Mouse (Mus musculus): ENCODE results near the gene Hoxb3. TPM values are rescaled to one million over a fixed set of nuclear protein-coding genes. Genes with fewer than 3 reads are reported as not detected.

Hoxb3 gene
- polyA plus RNA-seq, 1 experiment: not detected

DNA sequence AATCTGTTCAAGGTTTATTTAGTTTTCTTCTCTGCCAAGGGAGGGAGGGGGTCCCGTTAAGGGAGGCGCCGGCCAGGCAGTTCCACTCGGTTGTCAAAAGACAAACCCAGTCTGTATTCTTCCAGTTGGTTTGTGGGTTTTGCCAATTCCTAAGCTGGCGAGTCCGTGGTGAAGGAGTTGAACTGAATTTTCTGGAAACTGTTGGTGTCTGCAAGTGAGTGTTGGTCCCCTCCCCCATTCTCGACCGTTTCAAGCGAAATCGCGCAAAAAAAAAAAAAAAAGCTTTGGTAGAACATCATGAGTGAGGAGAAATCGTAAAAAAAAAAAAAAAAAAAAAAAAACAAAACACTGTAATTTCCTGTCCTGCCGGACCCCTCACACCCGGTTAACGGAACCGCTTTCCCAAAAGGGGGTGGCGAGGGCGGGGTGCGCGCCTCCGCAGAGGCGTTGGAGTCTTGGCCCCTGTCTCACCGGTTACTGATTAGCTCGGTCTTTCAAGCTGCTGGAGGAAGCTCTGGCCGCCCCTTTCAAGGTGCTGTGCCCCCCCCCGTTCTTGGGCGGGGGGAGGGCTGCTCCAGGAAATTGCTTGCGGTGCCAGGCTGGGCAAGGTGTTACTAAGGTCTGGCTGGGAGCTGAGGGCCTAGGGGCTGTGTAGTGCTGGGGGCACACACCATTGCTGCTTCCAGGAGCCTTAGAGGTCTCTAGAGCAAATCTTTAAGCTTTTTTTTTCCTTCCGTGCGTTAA, 27.9 kb upstream of the Hoxb3 start:
- no peak overlapping the region for H3K27ac ChIP-seq (ENCODE audit: insufficient read depth, low read length)
- H3K4me1 ChIP-seq (ENCODE audit: control insufficient read depth, insufficient read depth, low read length): no peaks in the 10 kb centered on the region
- TF ChIP-seq CTCF (IDR thresholded peaks at IDR 0.05; ENCODE audit: extremely low read depth, insufficient read depth, low read length) (no peak), POLR2A (IDR thresholded peaks at IDR 0.05; ENCODE audit: extremely low read depth, insufficient read depth, low read length) (no peak)
- no peak overlapping the region for H3K4me3 ChIP-seq (ENCODE audit: insufficient read depth, low read length)

DNA sequence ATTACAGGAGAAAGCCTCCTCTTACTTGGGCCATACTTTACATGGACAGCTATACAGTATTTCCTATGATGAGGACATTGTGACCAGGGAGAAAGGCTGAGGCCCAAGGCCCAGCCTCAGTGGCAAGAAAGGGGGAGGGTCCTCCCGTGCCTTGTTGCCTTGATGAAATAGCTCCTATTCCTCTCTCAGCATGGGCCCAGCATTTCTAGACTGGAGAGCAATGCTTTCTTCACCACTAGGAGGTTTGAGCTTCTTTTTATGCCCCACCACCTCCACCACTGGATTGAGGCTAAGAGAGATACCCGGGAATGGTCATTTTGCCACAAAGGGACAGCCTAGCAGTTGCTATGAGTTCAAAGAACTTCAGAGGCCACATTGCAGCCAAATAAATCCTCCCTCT, 26.1 kb upstream of the Hoxb3 start:
- TF ChIP-seq POLR2A (IDR thresholded peaks at IDR 0.05; ENCODE audit: extremely low read depth, insufficient read depth, low read length): no peak
- TF ChIP-seq CTCF (IDR thresholded peaks at IDR 0.05; ENCODE audit: extremely low read depth, insufficient read depth, low read length): no peak
- Histone ChIP-seq H3K4me1 (ENCODE audit: control insufficient read depth, insufficient read depth, low read length) (no peaks in the 10 kb centered on the region), H3K27ac (ENCODE audit: insufficient read depth, low read length) (no peak overlapping the region), H3K4me3 (ENCODE audit: insufficient read depth, low read length) (no peak overlapping the region)

DNA sequence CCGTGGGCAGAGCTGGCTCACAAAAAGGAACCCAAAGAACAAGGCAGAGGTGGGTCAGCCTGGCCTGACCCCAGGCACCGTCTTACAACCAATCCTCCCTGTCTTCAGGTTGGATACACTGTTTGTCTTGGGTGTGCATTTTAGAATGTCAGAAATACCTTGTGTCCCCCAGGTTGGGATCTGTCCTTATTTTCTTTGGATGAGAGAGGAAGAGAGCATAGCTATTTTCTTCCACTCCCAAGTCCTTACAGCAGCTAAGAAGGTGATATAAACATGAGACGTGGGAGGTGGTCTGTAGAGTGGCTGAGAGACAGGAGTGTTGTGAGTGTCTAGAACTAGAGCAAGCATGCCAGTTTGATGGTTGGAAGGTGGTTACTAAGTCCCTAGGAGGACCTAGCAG, 25.7 kb upstream of the Hoxb3 start:
- H3K4me3 ChIP-seq (ENCODE audit: insufficient read depth, low read length): no peak overlapping the region
- no peak overlapping the region for H3K27ac ChIP-seq (ENCODE audit: insufficient read depth, low read length)
- no peak for TF ChIP-seq CTCF (IDR thresholded peaks at IDR 0.05; ENCODE audit: extremely low read depth, insufficient read depth, low read length)
- no peak for TF ChIP-seq POLR2A (IDR thresholded peaks at IDR 0.05; ENCODE audit: extremely low read depth, insufficient read depth, low read length)
- no peaks in the 10 kb centered on the region for H3K4me1 ChIP-seq (ENCODE audit: control insufficient read depth, insufficient read depth, low read length)

DNA sequence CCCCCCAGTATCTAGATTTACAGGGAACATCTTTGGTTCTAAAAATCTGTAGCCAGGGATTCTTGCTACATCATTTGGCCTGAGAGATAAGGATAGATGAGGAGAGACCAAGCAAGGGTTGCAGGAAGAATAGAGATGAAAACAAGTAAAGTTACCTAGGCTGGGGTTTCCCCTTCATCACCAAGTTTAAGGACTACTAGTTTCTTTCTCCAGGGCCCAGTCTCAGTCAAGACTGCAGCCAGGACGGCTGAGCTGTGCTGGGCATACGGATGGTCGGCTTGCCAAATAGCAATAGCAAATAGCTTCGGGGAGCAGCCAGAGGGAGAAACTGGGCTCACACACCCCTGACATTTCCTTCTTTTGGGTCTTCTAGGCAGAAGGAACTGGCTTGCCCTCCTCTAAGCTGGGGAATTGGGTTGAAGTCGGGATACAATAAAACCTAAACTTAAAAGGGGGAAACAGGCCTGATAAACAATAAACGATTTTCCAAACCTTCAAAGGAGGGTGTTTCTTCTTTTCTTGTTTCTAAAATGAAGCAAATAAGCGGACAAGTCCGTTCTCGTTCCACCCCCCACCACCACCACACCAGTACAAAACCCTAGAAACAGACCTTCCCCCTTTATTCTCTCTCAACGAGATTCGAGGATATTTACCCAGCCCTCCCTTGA, 25.0 kb upstream of the Hoxb3 start:
- H3K4me1 ChIP-seq (ENCODE audit: control insufficient read depth, insufficient read depth, low read length): no peaks in the 10 kb centered on the region
- no peak overlapping the region for H3K4me3 ChIP-seq (ENCODE audit: insufficient read depth, low read length)
- H3K27ac ChIP-seq (ENCODE audit: insufficient read depth, low read length): no peak overlapping the region
- TF ChIP-seq CTCF (IDR thresholded peaks at IDR 0.05; ENCODE audit: extremely low read depth, insufficient read depth, low read length) (no peak), POLR2A (IDR thresholded peaks at IDR 0.05; ENCODE audit: extremely low read depth, insufficient read depth, low read length) (no peak)

DNA sequence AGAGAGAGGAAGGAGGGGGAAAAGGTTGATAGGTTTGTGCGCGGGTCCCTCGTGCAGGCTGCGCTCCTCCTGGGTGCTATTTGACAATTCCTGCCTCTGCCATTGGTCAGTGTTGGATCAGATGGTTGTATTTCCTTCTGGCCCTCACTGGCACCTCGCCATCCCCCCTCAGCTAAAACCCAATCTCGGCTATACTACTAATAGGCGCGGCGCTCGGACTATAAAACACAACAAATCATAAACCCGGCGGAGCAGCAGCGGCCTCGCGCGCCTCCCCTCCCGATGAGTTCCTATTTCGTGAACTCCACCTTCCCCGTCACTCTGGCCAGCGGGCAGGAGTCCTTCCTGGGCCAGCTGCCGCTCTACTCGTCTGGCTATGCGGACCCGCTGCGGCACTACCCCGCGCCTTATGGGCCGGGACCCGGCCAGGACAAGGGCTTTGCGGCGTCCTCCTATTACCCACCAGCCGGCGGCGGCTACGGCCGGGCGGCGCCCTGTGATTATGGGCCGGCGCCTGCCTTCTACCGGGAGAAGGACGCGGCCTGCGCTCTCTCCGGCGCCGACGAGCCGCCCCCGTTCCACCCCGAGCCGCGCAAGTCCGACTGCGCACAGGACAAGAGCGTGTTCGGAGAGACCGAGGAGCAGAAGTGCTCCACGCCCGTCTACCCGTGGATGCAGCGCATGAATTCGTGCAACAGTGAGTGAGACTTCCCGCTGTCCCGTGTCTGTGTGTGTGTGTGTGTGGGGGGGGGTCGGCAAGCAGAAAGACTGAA, 24.0 kb upstream of the Hoxb3 start:
- H3K27ac ChIP-seq (ENCODE audit: insufficient read depth, low read length): no peak overlapping the region

DNA sequence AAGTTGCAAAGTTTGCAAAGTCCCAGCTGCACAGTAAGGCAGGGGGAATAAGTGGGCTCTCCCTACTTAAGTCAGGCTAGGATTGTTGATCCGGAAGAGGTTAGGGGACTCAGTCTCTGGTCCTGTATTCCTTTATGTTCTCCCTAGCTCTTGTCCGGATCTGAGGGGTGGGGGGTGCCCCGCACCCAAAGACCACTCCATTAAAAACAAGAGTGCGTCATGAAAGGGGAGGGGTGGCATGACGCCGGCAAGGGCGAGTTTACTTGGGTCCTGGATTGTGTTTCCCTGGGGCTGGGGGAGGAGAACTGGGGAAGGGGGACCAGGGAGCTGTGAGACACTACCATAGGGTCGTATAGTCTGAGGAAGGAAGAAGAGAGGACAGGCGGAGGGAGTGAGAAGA, 23.3 kb upstream of the Hoxb3 start:
- Histone ChIP-seq H3K4me3 (ENCODE audit: insufficient read depth, low read length) (no peak overlapping the region), H3K4me1 (ENCODE audit: control insufficient read depth, insufficient read depth, low read length) (no peaks in the 10 kb centered on the region), H3K27ac (ENCODE audit: insufficient read depth, low read length) (no peak overlapping the region)
- TF ChIP-seq CTCF (IDR thresholded peaks at IDR 0.05; ENCODE audit: extremely low read depth, insufficient read depth, low read length) (no peak), POLR2A (IDR thresholded peaks at IDR 0.05; ENCODE audit: extremely low read depth, insufficient read depth, low read length) (no peak)

More for the DNA sequence above, 24.0 kb upstream of the Hoxb3 start:
- TF ChIP-seq POLR2A (IDR thresholded peaks at IDR 0.05; ENCODE audit: extremely low read depth, insufficient read depth, low read length) (no peak), CTCF (IDR thresholded peaks at IDR 0.05; ENCODE audit: extremely low read depth, insufficient read depth, low read length) (no peak)
- Histone ChIP-seq H3K4me3 (ENCODE audit: insufficient read depth, low read length) (no peak overlapping the region), H3K4me1 (ENCODE audit: control insufficient read depth, insufficient read depth, low read length) (no peaks in the 10 kb centered on the region)

DNA sequence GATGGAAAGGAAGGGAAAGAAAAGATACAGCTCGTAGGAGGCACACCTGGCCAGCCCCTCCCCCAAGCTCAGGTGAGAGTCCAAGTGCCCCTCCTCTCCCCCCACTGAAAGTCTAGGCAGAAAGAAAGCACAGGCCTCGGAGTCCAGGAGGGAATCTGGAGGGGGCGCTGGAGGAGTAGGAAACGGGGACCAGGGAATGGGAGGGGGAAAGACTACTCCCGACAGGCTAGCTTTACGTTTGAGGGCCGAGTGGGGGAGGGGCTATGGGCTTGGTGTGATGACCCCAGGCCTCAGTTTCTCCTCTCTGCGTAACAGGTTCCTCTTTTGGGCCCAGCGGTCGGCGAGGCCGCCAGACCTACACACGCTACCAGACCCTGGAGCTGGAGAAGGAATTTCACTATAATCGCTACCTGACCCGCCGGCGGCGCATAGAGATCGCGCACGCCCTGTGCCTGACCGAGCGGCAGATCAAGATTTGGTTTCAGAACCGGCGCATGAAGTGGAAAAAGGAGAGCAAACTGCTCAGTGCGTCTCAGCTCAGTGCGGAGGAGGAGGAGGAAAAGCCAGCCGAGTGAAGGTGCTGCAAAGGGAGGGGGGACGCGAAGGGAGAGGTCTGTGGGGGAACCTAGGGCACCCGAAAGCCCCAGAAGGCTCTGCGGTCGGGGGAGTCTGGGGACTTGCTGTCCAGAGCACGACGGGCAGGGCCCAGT, 22.6 kb upstream of the Hoxb3 start:
- no peak overlapping the region for H3K27ac ChIP-seq (ENCODE audit: insufficient read depth, low read length)
- H3K4me1 ChIP-seq (ENCODE audit: control insufficient read depth, insufficient read depth, low read length): no peaks in the 10 kb centered on the region
- H3K4me3 ChIP-seq (ENCODE audit: insufficient read depth, low read length): no peak overlapping the region
- TF ChIP-seq POLR2A (IDR thresholded peaks at IDR 0.05; ENCODE audit: extremely low read depth, insufficient read depth, low read length) (no peak), CTCF (IDR thresholded peaks at IDR 0.05; ENCODE audit: extremely low read depth, insufficient read depth, low read length) (no peak)

DNA sequence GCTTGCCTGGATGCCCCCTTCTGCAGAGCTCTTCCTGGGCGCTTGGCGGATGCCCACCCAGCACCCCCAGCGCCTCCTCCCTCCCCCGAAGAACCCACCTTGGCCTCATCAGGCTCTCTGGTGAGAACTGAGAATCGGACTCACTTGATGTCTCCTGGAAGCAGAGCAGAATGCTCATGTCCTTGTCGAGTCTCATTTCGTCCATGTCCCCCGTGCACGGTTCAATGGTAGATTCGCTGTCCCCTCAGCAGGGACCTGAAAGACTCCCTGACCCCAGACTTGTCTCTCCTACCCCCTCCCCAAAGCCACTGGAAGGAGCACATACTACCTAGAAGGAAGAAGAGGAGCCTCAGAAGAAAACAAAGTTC, 22.1 kb upstream of the Hoxb3 start:
- no peak overlapping the region for H3K4me3 ChIP-seq (ENCODE audit: insufficient read depth, low read length)
- H3K27ac ChIP-seq (ENCODE audit: insufficient read depth, low read length): no peak overlapping the region
- H3K4me1 ChIP-seq (ENCODE audit: control insufficient read depth, insufficient read depth, low read length): no peaks in the 10 kb centered on the region
- TF ChIP-seq CTCF (IDR thresholded peaks at IDR 0.05; ENCODE audit: extremely low read depth, insufficient read depth, low read length) (no peak), POLR2A (IDR thresholded peaks at IDR 0.05; ENCODE audit: extremely low read depth, insufficient read depth, low read length) (no peak)

DNA sequence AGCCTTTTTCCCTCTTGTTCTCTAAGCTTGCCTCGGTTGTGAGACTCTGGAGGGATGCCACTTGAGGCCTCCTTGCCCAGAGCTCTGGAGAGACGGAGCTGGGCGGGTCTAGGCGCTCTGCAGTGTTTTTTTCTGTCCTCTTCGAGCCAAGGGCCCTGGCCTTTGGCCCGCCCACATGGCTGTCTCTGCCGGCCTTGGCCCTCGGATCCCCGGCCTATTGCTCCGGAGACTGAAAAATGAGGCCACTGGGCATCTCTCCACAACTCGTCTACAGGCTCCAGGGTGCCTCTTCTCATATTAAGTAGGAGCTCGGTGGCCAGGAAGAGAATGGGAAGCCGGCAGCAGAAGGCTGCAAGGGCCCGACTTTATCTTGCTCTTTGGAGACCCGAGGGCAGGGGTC, 21.3 kb upstream of the Hoxb3 start:
- no peaks in the 10 kb centered on the region for H3K4me1 ChIP-seq (ENCODE audit: control insufficient read depth, insufficient read depth, low read length)
- no peak overlapping the region for H3K27ac ChIP-seq (ENCODE audit: insufficient read depth, low read length)
- no peak for TF ChIP-seq POLR2A (IDR thresholded peaks at IDR 0.05; ENCODE audit: extremely low read depth, insufficient read depth, low read length)
- no peak for TF ChIP-seq CTCF (IDR thresholded peaks at IDR 0.05; ENCODE audit: extremely low read depth, insufficient read depth, low read length)
- H3K4me3 ChIP-seq (ENCODE audit: insufficient read depth, low read length): no peak overlapping the region
